Mouse (Mus musculus): ENCODE data around the gene Alyref.
"Not testable (repeated sequence)": the region's sequence is repeated elsewhere in the genome, so short reads cannot be mapped to it uniquely, and the experiment has no call there.

Gene Alyref

DNA sequence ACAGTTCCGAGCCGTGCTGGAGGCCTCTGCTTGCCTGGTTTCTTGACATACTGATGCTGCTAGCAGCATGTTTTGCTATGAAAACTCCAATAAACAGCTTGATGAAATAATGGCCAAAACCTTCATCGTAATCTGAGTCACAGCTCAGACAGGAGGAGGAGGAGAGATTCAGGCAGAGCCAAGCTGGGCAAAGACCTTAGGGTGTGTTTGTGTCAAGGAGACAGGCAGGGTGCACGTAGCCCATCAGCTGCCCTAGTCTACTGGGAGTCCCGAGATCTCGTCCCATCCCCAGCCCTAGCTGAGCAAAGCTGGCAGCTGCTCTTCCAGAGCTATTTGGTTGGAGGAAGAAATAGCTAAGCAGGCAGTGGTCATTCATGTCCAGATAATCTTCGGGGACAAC lies 7.5 kb upstream of the Alyref start:
- DNase-seq (ENCODE audit: low spot score in 2 of 2): no peak

DNA sequence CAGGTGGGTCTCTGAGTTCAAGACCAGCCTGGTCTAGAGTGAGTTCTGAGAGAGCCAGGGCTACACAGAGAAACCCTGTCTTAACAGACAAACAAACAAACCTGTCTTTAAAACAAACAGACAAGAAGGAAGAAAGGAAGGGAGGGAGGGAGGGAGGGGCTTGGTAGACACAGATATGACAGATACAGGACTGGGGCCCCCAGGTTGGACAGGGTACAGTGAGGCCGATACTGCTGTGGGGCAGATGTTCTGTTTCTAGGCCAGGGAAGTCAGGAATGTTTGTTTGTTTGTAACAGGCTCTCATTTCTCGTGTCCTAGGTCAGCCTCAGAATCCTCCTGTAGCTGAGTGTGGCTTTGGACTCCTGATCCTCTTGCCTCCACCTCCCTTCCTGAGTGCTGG lies 5.4 kb upstream of the Alyref start:
- DNase-seq (ENCODE audit: low spot score in 2 of 2): no peak

DNA sequence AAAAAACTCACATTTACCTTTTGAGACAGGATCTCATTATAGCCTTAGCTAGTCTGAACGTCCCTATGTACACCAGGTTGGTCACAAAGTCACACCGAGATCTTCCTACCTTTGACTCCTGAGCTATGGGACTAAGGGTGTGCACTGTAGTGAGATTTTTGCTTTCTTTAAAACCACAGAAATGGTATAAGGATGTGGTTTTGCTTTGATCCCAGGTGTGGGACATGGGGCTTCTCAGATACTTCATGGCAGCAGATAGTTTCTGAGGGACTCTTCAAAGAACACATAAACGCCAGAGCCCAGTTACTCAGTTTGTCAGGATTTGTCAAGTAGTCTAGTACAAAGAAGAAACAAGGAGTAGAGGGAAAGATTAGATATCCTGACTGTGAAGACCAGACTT lies 2.6 kb upstream of the Alyref start:
- no peak for DNase-seq (ENCODE audit: low spot score in 2 of 2)

DNA sequence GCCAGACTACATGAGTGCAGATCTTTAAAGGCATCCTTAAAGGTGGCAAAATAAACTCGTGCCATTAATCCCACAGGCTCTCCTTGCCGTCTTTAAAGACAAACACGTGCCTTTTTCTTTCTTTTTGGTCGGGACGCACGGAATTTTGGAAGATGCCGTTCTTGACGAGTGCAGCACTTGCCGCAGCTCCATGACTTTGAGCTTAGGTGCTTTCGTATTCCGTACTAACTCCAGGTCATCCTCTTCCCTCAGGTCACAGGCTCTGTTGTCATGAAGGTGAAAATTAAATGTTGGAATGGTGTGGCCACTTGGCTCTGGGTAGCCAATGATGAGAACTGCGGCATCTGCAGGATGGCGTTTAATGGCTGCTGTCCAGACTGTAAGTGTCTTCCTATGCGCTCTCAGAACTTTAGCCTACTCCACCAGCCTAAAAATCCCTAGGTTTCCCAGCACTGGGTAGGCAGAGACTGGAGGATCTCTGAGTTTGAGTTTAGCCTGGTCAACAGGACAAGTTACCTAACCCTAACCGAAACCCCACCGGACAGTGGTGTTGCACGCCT lies 905 bp upstream of the Alyref start:
- DNase-seq (ENCODE audit: low spot score in 2 of 2): peak in 1 of 2 experiments; percentile 36

DNA sequence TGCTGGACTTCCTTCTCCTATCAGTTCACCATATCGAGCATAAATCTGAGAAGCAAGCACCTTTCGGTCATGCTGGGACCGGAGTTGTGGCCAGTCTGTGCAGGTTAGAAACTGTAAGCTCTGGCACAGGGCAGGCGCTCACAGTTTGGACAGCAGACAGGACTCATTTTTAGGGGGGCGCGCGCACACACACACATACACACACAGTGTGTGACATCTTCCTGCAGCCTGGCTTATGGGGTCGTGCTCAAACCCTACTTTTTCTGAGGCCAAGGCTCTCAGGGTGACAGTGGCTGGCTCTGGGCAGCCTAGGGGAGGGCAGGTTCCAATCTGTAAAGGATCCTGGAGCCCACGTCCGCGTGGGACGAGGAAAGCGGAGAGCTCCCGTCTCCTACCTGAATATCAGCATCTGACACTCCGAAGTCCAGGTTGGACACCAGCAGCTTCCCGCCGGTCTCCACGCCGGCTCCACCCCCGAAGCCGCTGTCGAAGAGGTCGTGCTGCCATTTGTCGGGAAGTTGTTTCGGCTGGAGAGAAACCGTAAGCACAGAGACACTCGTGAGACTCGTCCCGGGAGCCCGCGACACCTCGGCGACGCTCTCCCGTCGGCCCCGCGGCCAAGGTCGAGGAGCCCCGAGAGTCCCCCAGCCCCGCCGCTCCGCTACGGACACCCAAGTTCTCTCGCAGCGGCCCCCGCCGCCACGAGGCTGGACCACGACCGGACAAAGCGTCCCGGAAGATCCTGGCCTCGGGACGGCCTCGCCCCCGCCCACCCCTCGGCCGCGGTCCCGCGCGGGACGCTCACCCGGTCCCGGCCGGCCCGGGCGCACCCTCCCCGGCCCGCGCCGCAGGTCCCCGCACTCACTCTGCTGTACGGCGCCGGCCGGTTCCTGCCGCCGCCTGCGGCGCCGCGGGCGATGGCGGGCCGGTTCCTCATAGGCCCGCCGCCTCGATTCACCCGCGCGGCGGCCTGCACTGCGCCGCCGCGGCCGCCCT lies 627 bp downstream of the Alyref start:
- DNase-seq (ENCODE audit: low spot score in 2 of 2): peak in 1 of 2 experiments; percentile 36

DNA sequence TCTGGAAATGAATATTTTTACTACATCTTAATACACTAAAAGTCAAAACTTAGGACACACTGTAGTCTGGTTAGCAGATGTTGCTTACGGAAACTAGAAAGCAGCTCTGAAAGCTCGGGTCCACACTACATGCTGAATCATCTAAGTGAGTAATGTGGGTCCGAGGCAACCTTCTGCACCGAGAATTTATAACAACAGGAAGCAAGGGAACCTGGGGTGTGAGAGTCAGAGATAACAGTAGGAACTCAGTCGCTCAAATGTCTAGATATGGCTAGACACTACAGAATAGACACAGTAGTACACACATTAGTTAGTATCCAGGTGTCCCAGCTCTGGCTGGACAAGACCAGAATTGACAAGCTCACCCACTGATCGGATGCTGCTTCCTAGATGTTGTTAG lies 9.6 kb downstream of the Alyref start:
- DNase-seq (ENCODE audit: low spot score in 2 of 2): no peak

DNA sequence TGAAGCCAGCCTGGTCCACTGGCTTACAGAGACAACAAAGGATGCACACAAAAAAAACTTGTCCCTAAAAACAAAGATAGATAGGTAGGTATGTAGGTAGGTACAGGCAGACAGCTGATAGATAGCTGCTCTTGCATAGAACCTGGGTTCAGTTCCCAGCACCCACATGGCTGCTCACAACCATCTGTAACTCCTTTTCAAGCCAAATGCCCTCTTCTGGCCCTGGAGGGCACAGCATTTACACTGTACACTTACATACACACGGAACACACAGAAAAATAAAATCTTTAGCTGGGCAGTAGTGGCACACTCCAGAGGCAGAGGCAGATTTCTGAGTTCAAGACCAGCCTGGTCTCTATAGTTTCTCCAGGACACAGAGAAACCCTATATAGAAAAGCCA lies 14.2 kb downstream of the Alyref start:
- DNase-seq (ENCODE audit: low spot score in 2 of 2): no peak

DNA sequence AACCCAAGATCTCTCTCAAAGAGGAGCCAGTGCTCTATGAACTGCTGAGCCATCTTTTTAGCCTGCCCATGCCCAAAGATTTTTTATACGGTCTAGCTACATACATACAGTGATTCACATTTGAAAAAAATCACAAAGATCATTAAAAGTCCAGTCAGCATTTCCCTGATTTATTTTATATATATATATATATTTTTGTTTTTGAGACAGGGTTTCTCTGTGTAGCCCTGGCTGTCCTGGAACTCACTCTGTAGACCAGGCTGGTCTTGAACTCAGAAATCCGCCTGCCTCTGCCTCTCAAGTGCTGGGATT lies 15.2 kb downstream of the Alyref start:
- DNase-seq (ENCODE audit: low spot score in 2 of 2): not testable (repeated sequence)

DNA sequence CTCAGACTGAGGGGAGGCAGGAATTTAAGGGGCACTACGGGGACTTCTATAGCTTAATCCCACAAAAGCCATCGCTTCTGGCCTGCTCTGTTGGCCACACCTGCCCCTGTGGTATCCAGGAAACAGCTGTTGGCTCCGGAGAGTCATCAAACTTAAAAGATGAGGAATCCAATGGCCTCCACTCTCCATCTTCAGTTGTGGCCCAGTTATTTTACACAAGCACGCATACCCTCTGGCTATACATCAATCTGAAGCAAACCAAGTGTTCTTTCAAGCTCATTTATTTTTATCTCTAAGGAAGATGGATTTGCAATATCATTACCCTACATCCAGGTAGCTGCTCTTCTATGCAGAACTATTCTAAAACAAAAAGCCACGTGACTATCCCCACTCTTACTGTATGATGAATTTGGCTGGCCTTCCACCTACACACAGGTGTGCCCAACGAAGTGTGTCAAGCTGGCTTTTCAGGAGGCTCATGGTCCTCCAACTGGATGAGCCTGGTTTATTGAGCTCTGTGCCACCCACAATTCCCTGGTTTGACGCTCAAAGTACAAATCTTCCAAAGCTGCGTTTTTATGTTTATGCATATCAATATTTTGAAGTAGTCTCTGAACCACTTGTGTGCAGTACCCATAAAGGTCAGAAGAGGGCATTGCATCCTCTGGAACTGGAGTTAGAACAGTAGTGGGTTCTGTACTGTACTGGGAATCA lies 15.7 kb downstream of the Alyref start:
- peak in 1 of 2 experiments; percentile 36 for DNase-seq (ENCODE audit: low spot score in 2 of 2)

DNA sequence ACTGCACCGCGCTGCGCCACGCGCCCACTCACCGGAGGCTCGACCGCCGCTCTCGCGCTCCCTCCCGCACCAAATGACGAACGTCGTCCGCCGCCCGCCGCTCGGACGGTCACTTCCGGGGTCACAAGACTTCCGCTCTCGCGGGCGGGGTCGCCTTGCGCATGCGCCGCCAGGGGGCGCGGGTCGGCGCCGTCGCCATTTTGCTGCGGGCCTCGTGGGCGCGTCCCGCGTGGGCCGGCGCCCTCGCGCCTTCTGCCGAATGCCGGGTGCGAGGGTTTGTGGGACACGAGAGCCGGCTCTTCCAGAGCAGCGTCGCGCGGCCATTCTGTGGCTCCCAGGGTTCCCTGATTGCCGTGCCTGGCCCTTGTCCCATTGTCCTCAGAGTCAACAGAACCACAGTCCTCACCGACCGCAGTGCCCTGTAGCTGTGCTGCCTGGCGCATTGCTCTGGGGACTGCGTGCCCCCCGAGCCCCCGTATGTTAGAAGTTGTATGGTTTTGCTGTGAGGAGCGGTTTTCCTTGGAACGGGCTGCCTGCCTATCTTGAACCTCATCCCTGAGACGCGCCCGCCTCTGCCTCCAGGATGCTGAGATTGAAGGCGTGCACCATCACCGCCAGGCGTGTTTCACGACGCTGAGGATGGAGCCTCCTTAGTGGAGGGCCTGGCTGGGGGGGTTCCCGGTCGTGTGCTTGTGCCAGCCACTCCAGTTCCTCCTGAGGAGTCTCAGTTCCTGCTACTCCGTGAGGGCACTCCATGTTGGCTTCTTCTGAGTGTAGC lies 16.5 kb downstream of the Alyref start, which contains the start of gene Arhgdia:
Gene Arhgdia (minus strand): TSS at position 135 of the 778 bp plus-strand sequence.
- peak; percentile 93 for DNase-seq (ENCODE audit: low spot score in 2 of 2)

DNA sequence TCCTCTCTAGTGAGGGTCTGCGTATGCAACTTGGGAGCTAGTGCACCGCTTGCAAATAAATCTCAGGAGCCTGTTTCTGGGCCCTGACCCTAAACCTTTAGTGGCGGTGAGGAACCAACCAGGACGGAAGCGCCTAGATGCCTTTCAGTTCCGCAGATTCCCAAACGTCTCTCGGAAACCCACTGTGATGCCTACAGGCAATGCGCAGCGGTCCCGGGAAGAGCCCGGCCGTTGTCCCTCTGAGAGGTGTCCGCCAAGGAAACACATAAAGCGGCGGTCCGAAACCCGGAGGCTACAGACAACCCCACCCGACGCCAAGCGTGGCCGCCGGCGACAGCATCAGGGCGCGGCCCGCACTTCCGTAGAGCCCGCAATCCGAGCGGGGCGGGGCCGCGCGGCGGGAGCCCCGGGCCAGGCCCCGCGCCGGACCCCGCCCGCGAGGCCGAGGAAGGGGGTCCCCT lies 17.3 kb downstream of the Alyref start:
- DNase-seq (ENCODE audit: low spot score in 2 of 2): peak; percentile 43 to 55

DNA sequence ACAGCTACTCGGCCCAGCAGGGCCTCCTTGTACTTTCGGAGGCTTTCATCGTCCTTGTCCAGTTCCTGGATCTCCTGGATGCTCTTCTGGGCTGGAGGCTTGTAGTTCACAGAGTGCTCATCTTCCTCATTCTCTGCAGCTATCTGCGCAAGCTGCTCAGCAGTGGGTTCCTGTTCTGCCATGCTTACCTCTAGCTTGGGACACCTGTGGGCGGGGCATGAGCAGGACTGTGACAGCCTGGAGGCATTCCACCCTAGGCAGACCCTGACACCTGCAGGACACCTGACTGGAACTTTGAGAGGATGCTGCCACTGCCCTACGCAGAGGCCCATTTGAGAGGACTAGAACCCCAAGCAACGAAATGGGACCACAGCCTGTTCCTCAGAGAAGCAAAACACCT lies 18.0 kb downstream of the Alyref start:
- peak; percentile 34 to 62 for DNase-seq (ENCODE audit: low spot score in 2 of 2)

DNA sequence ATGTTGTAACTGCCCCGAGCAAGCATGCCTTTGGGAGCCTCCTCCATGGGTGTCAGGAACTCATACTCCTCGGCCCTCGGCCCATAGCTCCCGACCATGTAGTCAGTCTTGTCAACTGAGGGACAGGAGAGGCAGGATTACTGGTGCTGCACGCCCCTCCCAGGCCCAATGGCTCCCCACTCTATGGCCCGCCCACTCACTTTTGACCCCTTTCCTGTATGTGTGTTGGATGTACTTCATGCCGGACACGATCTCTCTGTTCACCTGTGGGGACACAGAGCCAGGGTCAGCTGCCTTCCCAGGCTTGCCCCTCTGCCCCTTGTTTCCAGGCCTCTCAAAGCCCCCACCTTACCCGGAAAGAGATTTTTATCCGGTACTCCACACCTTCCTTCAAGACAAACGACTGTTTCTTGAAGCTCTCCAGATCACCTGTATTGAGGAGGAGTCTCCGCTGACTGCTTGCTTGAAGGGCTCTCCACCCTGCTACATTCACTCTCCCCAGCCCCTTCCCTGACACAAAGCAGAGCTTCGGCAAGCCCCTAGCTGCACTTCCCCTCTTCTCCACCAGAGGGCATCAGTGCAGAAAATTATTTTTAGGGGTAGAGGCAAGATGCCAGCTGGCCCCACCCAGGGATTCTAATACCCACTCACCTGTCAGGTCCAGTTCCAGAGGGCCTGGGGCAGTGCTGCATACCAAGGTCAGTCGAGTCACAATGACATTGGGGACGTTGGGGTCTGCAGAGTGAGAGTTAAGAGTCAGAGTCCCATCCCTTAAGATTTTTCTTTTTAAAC lies 18.7 kb downstream of the Alyref start:
- DNase-seq (ENCODE audit: low spot score in 2 of 2): peak; percentile 73 to 79

DNA sequence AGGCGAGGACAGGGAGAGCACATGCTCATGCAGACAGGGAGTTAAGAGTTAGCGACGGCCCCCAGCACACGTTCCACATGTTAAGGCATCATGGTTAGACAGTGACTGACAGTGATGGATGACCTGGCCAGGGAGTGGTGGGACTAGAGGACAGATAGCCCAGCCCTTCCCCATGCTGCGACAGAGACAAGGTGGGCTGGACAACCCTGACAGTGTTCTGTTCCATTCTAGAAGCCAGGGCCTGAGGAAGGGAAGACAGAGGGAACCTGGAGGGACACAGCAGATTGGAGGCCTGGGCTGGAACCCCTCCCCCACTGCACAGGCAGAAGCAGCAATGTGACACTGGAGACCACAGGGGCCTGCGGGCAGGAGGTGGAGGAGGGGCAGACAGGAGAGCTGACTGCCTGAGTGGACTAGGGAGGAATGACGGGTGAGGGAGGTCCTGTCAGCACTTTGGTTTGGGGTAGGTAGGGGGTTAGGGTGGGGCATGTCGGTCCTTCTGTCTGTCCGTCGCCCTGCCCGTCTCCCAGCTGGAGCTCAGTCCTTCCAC lies 19.4 kb downstream of the Alyref start:
- DNase-seq (ENCODE audit: low spot score in 2 of 2): peak; percentile 36 to 55

DNA sequence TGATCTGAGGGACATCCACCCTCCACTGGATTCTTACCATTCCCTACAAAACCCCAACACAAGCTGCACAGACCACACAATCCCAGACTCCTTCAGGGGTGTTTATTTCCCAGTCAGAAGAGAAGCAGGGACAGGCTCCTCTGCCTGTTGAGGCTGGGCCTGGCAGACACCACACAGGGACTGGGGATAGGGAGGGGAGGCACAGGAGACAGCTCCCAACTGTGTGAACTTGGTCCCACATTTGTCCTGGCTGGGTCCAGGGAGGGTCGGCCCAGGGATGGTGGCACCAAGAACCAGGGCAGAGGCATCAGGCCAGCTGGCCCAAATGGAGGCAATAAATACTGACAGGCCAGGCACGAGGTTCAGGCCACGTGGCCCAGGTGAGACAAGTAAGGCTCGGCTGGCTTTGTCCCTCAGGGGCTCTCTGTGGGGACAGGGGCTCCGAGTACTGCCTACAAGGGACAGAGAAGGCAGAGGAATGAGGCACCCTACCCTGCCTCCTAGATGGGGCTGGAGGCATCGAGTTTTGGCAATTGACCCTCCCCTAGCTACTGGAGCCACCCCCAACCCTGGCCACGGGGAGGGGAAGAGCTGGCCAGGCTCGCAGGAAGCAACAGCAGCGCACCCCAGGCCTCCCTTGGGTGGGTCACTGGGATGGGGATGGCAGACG lies 20.0 kb downstream of the Alyref start:
- peak in 1 of 2 experiments; percentile 39 for DNase-seq (ENCODE audit: low spot score in 2 of 2)

DNA sequence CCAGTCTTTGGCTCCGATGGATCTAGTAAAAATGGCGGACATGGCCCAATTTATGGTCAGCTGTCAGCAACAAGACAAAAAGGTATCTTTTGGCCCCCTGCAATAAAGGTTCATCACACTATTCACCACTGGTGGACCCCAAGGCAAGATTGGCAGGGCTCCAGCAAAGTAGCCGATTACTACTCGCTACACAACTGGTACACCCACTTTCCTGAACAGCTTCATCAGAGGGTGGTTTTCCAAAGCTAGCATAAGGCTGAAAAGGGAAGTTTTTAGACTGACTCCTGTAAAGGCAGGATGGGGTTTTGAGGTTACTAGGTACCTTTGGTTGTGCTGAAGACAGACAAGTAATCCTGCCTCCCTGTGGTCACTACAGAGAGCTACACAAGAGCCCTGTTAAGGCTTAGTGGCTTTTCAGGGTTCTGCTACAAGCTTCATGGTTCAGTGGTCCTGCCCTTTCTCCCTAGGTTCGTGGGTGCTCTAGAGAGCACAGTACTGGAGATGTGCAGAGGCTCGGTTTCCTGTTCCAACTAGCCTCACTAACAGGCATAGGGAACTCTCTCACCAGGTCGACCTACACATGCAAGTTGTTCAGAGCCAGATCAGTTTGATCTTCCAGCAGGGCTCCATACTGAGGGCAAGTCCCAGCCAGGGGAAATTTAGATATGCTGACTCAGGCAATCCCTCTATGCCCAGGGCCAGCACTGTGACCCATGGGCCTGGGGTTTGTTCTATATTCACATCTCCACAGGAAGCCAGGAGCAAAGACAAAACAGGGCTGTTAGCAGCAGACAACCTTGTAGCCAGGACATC lies 20.7 kb downstream of the Alyref start:
- DNase-seq (ENCODE audit: low spot score in 2 of 2): peak; percentile 41 to 56

DNA sequence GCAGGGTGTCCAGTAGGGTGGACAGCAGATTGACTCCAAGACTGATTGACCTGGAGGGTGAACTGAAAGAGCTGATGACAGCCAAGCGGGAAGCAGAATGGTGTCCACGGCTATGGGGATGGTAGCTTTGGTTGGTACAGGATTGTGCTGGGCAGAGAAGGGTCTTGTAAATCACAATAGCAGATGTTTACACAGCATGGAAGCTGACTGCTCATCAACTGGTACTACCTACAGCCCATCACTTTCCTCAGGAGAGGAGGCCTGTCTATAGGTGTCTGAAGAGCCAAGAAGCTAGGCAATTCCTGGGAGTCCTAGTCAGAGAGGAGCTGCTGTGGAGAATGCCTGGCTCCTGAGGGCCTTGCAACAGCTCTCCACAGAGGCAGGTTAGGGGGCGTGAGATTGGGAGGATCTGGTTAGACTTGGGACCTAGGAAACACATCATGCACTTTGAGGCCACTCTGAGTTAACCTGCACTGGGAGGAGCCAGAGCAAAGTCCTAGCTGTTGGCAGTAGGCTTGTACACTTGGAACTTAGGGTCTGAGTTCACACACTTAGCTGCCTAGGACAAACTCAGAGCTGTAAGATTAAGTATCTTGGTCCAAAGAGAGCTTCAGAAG lies 21.7 kb downstream of the Alyref start:
- no peak for DNase-seq (ENCODE audit: low spot score in 2 of 2)

DNA sequence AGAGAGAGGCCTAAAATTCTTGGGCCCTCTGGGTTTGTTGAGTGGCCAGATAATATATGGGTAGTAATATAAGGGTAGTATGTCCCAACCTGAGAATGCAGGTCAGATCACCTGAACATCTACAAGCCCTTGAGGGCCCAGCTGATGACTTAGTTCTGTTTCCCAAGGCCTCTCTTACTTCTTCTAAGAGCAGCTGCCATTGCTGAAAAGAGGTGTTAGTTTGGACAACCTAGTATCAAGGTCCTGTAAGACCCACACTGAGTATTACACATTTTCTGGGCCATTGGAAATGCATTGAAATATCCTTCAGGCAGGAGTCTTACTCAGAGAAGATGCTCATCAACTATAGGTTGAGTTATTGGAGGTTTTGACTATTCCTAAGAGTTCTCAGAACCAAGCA lies 22.2 kb downstream of the Alyref start:
- DNase-seq (ENCODE audit: low spot score in 2 of 2): no peak

DNA sequence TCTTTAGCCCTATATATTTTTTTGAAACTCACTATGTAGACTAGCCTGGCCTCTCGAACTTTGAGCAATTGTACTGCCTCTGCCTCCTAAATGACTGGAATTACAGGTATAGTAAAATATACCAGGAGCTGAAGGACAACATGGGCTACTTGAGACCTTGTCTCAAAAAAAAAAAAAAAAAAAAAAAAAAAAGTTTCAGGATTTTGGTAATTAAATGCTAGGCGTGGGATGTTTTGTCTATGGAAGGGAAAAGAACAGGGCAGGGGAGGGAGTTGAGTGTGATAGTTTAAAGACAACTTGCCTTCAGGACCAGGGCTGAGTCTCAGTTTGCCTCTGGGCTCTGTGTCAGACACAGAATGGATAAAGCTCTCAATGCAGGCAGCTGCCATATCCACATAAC lies 23.1 kb downstream of the Alyref start:
- no peak for DNase-seq (ENCODE audit: low spot score in 2 of 2)
